Mouse (Mus musculus) lung, embryonic 14.5 days (tissue): ENCODE results near the gene Kirrel3. TPM values are rescaled to one million over a fixed set of nuclear protein-coding genes. Genes with fewer than 3 reads are reported as not detected.

Experiments
- ATAC-seq: fragments of 200-750 bp; cut with Nextera tagmentation; 2 replicates; pipeline ENCODE4 v1.8.0; 2017; ENCODE audit warnings: mild to moderate bottlenecking, moderate TSS enrichment, moderate library complexity; ENCODE audit not compliant: insufficient read depth
- DNase-seq: peaks from one replicate; pipeline ENCODE4 v3.0.0-alpha.2; 2015
- H3K27ac ChIP-seq: fragments of 300-500 bp; sonication (generic); 2 replicates; pipeline ENCODE4 v1.5.1; 2014; ENCODE audit warnings: low read depth, mild to moderate bottlenecking, moderate library complexity
- H3K27me3 ChIP-seq: fragments of 300-500 bp; sonication (generic); 2 replicates; pipeline ENCODE4 v1.6.1; 2014; ENCODE audit warnings: low read length, control low read depth; ENCODE audit not compliant: insufficient read depth
- H3K36me3 ChIP-seq: fragments of 300-500 bp; sonication (generic); 2 replicates; pipeline ENCODE4 v1.6.1; 2014; ENCODE audit warnings: control low read depth; ENCODE audit not compliant: insufficient read depth
- H3K4me1 ChIP-seq: fragments of 300-500 bp; sonication (generic); 2 replicates; pipeline ENCODE4 v1.6.1; 2014; ENCODE audit warnings: antibody characterized with exemption, control low read depth; ENCODE audit not compliant: insufficient read depth
- H3K4me2 ChIP-seq: fragments of 300-500 bp; sonication (generic); 2 replicates; pipeline ENCODE4 v1.6.1; 2014; ENCODE audit warnings: mild to moderate bottlenecking
- H3K4me3 ChIP-seq: fragments of 300-500 bp; sonication (generic); 2 replicates; pipeline ENCODE4 v1.5.1; 2014; ENCODE audit warnings: low read depth, low read length
- H3K9ac ChIP-seq: fragments of 300-500 bp; sonication (generic); 2 replicates; pipeline ENCODE4 v1.6.1; 2014
- H3K9me3 ChIP-seq: fragments of 300-500 bp; sonication (generic); 2 replicates; pipeline ENCODE4 v1.6.1; 2016; ENCODE audit warnings: low read depth, low read length, control low read depth
- CTCF ChIP-seq: IDR thresholded peaks from 2 replicates; pipeline ENCODE4 v1.5.1; 2016; ENCODE audit warnings: antibody characterized with exemption, low read depth
- WGBS: fragments of 180-500 bp; shearing (Covaris S2); extraction: QIAGEN DNeasy Blood & Tissue Kit; methylation state at CpG from one replicate; pipeline ENCODE4 v1.1.7; 2014; 5-methylcytosine and 5-hydroxymethylcytosine counted together
- polyA plus RNA-seq: library from polyadenylated mRNA; unstranded; fragments of >200 nt; fragmentation: Nextera tagmentation; extraction: Ambion mirVana; gene quantifications from 2 replicates; pipeline ENCODE4 v1.2.1, GENCODE M21; 2014

Gene Kirrel3
- polyA plus RNA-seq, 1 experiment from 2014 or later, result 1.4 TPM

DNA sequence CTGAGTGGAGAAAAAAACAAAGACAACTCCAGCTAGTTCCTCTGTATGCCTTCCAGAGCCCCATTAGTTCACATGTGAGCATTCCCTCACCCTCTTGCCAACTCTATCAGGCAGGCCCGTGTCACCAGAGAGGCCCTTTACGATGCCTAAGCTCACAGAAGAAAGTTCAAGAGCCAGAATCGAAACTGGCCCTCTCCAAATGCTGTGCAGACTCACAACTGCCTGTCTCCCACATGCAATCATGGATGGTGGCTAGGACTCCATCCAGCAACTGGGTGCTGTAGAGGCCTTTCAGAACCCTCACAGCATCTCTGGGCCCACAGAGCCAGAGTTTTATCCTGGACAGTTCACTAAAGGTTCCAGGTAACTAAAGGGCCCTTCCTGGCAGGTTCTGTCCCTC lies 470.8 kb downstream of the Kirrel3 start:
- no peaks in the 10 kb centered on the region for H3K4me1 ChIP-seq
- H3K4me2 ChIP-seq, result no peak overlapping the region
- 62% methylated on average over 3 of the region's 3 CpGs for WGBS
- no peak overlapping the region for H3K27ac ChIP-seq
- DNase-seq (no peak), ATAC-seq (no peak)
- H3K9ac ChIP-seq, result no peak overlapping the region
- no peaks in the 10 kb centered on the region for H3K9me3 ChIP-seq
- no peak for TF ChIP-seq CTCF
- H3K4me3 ChIP-seq, result no peak overlapping the region
- H3K36me3 ChIP-seq, result no peaks in the 10 kb centered on the region
- H3K27me3 ChIP-seq, result no peaks in the 10 kb centered on the region

DNA sequence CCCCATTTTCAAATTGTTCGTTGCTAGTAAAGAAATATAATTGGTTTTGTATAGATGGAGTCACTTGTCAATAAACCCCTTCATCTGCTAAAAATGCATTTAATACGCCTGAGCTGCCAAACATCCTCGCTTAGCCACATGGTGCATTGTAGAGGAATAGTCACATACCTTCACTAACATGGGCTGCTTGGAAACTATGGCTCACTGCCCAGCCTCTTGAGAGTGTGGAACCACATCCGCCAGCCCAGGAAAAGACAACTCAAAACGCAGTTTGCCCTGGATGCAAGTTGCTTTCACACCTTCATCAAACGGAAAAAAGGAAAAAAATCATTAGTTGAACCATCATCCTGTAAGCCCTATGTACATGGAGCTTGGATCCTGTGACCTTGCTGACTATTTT lies 472.0 kb downstream of the Kirrel3 start:
- 69% methylated on average over 6 of the region's 6 CpGs for WGBS
- TF ChIP-seq CTCF, result no peak
- Histone ChIP-seq H3K4me1 (no peaks in the 10 kb centered on the region), H3K4me3 (no peak overlapping the region), H3K36me3 (no peaks in the 10 kb centered on the region), H3K9me3 (no peaks in the 10 kb centered on the region), H3K27me3 (no peaks in the 10 kb centered on the region), H3K9ac (no peak overlapping the region), H3K27ac (no peak overlapping the region), H3K4me2 (no peak overlapping the region)
- DNase-seq (no peak), ATAC-seq (no peak)

DNA sequence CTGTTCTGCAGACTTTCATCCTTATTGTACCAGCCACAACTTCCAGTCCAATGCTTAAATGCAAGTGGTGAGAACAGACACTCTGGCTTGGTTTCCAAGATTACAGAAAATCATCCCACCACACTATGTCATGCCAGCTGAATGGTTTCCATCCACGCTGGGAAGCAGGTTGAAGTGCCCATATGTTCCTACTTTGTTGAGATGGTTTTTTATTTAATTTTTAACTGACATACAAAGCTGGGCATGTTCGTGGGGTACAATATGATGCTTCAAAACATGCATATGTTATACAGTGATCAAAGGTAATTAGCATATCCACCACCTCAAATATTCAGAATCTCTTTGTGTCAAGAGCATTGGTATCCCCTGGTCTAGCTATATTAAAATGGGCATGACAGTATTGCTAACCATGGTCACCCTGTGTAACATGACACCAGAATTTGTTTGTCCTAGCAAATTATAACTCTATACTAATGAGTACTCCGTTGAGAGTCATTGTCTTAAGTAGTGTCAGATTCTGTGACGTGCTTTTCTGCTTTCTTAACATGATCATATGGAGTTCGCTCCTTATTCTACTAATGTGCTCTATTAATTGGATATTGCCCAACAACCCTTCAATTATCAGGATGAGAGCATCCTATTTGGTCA lies 472.6 kb downstream of the Kirrel3 start:
- Histone ChIP-seq H3K4me1 (no peaks in the 10 kb centered on the region), H3K9me3 (no peaks in the 10 kb centered on the region), H3K4me3 (no peak overlapping the region), H3K27me3 (no peaks in the 10 kb centered on the region), H3K27ac (no peak overlapping the region), H3K36me3 (no peaks in the 10 kb centered on the region), H3K4me2 (no peak overlapping the region), H3K9ac (no peak overlapping the region)
- no peak for ATAC-seq
- DNase-seq, result no peak
- no peak for TF ChIP-seq CTCF
- WGBS, result 78% methylated on average over 5 of the region's 5 CpGs

DNA sequence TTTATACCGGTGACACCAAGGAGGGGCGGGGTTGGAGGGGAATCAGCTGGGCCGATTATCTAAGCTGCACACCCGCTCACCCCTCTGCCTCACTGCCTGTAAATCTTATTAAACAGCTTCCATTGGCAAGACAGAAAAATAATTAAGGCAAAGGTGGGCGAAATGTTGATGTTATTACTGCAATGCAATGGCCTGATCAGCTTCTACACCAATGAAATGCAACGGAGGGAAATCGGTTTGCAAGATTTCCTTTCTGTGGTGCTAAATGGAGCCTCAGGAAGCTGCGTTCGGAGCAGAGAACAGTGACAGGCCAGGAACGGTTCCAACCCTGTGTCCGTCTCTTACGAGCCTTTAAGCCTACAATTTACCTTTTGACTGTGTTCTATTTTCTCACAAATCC lies 475.0 kb downstream of the Kirrel3 start:
- no peak overlapping the region for H3K27ac ChIP-seq
- no peak for TF ChIP-seq CTCF
- DNase-seq, result no peak
- H3K36me3 ChIP-seq, result no peaks in the 10 kb centered on the region
- H3K9ac ChIP-seq, result no peak overlapping the region
- H3K4me3 ChIP-seq, result no peak overlapping the region
- WGBS, result 29% methylated on average over 12 of the region's 12 CpGs
- H3K4me2 ChIP-seq, result no peak overlapping the region
- no peaks in the 10 kb centered on the region for H3K4me1 ChIP-seq
- no peaks in the 10 kb centered on the region for H3K27me3 ChIP-seq
- no peaks in the 10 kb centered on the region for H3K9me3 ChIP-seq
- ATAC-seq, result no peak

DNA sequence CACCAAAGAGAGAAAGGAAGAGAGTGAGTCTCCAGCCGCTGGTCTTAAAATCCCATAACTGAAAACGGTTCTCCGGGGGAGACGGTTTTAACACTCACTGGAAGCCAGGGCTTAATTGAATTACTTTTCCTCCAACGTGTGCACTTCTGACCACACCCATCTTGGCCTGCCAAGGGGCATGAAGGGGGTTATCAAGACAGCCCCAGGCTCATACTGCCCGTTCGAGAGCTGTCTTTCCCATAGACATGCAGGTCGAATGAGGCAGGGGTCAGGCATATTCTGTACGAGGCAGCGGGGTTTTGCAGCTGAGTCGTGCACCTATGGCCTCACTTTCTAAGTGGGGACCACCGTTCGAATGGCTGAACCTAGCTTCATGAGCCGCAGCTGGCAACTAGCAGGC lies 475.5 kb downstream of the Kirrel3 start:
- no peak overlapping the region for H3K4me2 ChIP-seq
- H3K4me3 ChIP-seq, result no peak overlapping the region
- no peaks in the 10 kb centered on the region for H3K27me3 ChIP-seq
- H3K9ac ChIP-seq, result no peak overlapping the region
- no peak overlapping the region for H3K27ac ChIP-seq
- no peak for ATAC-seq
- H3K9me3 ChIP-seq, result no peaks in the 10 kb centered on the region
- 59% methylated on average over 14 of the region's 14 CpGs for WGBS
- no peak for DNase-seq
- H3K4me1 ChIP-seq, result no peaks in the 10 kb centered on the region
- H3K36me3 ChIP-seq, result no peaks in the 10 kb centered on the region
- TF ChIP-seq CTCF, result no peak

DNA sequence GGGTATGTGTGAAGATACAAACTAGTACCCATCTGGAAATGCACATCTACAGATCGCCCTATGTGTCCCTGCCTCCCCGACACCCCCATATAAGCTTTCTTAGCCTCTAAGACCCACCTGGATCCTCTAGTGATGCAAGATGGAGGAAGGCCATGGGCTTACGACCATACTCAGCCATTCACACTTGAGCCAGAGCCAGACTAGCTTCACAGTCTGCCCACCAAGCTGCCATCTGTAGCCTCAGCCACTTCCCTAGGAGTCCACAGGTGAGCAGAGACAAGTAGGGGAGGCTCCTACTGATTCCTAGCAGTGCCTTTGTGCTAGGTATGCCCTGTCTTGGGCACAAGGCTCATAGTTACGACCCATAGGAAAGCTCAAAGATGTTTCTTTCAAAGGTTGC lies 476.6 kb downstream of the Kirrel3 start:
- Histone ChIP-seq H3K4me3 (no peak overlapping the region), H3K27me3 (no peaks in the 10 kb centered on the region), H3K4me2 (no peak overlapping the region), H3K9me3 (no peaks in the 10 kb centered on the region), H3K9ac (no peak overlapping the region), H3K27ac (no peak overlapping the region), H3K36me3 (no peaks in the 10 kb centered on the region), H3K4me1 (no peaks in the 10 kb centered on the region)
- 93% methylated on average over 4 of the region's 4 CpGs for WGBS
- TF ChIP-seq CTCF, result no peak
- no peak for ATAC-seq
- no peak for DNase-seq

DNA sequence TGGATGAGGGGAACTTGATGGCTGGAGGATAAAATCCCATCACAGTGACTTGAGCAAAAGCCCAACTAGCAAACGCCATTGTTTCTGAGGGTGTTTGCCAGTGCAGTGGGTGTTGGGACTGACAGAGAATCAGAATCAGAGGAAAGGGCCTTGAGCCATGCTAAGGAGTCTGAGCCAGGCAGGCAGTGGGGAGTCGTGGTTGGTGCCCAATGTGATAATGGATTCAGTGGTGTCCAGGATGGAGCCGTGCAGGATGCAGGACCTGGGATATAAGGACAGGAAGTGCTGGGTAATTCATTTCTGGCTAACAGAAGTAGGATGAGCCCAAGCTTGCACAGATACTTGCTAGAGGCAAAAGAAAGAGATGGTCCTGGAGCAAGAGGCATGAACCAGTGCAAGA lies 477.9 kb downstream of the Kirrel3 start:
- no peaks in the 10 kb centered on the region for H3K36me3 ChIP-seq
- no peak for ATAC-seq
- no peak overlapping the region for H3K27ac ChIP-seq
- no peaks in the 10 kb centered on the region for H3K4me1 ChIP-seq
- H3K9me3 ChIP-seq, result no peaks in the 10 kb centered on the region
- no peak overlapping the region for H3K9ac ChIP-seq
- DNase-seq, result no peak
- TF ChIP-seq CTCF, result no peak
- no peak overlapping the region for H3K4me2 ChIP-seq
- H3K27me3 ChIP-seq, result no peaks in the 10 kb centered on the region
- no peak overlapping the region for H3K4me3 ChIP-seq
- 65% methylated on average over 3 of the region's 3 CpGs for WGBS
